Mouse (Mus musculus) hindbrain, embryonic 15.5 days (tissue): Measurements from ENCODE around the gene Slc17a7. TPM values are rescaled to one million over a fixed set of nuclear protein-coding genes. Genes with fewer than 3 reads are reported as not detected.
"Not testable (repeated sequence)": the region's sequence is repeated elsewhere in the genome, so short reads cannot be mapped to it uniquely, and the experiment has no call there.

Experiments used
- ATAC-seq: fragments of 200-750 bp; cut with Nextera tagmentation; 2 replicates; pipeline ENCODE4 v1.8.0; 2017; ENCODE audit warnings: low read depth, moderate number of reproducible peaks, moderate TSS enrichment; ENCODE audit not compliant: low FRiP score
- H3K27ac ChIP-seq: fragments of 300-500 bp; sonication (generic); replicated peaks from 2 replicates; pipeline ENCODE4 v1.5.1; 2015; ENCODE audit warnings: mild to moderate bottlenecking, inconsistent platforms
- H3K27me3 ChIP-seq: fragments of 300-500 bp; sonication (generic); 2 replicates; pipeline ENCODE4 v1.6.1; 2015; ENCODE audit warnings: control low read depth, inconsistent platforms
- H3K36me3 ChIP-seq: fragments of 300-500 bp; sonication (generic); 2 replicates; pipeline ENCODE4 v1.6.1; 2015; ENCODE audit warnings: control low read depth, inconsistent platforms
- H3K4me1 ChIP-seq: fragments of 300-500 bp; sonication (generic); replicated peaks from 2 replicates; pipeline ENCODE4 v1.6.1; 2015; ENCODE audit warnings: control low read depth, inconsistent platforms
- H3K4me2 ChIP-seq: fragments of 300-500 bp; sonication (generic); 2 replicates; pipeline ENCODE4 v1.6.1; 2015; ENCODE audit warnings: moderate library complexity, mild to moderate bottlenecking, inconsistent platforms
- H3K4me3 ChIP-seq: fragments of 300-500 bp; sonication (generic); 2 replicates; pipeline ENCODE4 v1.5.1; 2015; ENCODE audit warnings: mild to moderate bottlenecking, inconsistent platforms
- H3K9ac ChIP-seq: fragments of 300-500 bp; sonication (generic); 2 replicates; pipeline ENCODE4 v1.6.1; 2015; ENCODE audit warnings: inconsistent platforms
- H3K9me3 ChIP-seq: fragments of 300-500 bp; sonication (generic); 2 replicates; pipeline ENCODE4 v1.6.1; 2016; ENCODE audit warnings: control low read depth, inconsistent platforms
- WGBS: fragments of 180-500 bp; shearing (Covaris S2); methylation state at CpG from one replicate; pipeline ENCODE4 v1.1.7; 2015; 5-methylcytosine and 5-hydroxymethylcytosine counted together
- polyA plus RNA-seq: library from polyadenylated mRNA; unstranded; fragments of >200 nt; fragmentation: Nextera tagmentation; extraction: Ambion mirVana; gene quantifications from 2 replicates; pipeline ENCODE4 v1.2.1, GENCODE M21; 2015

Slc17a7 gene
- polyA plus RNA-seq, 1 experiment from 2014 or later, result 1.5 TPM

- Histone ChIP-seq H3K36me3 (no peaks in the 10 kb centered on the region), H3K27me3 (peaks cover 75% of the 10 kb centered on the region), H3K9ac (no peak overlapping the region), H3K4me1 (peaks cover 12% of the 10 kb centered on the region), H3K9me3 (no peaks in the 10 kb centered on the region), H3K27ac (no peak overlapping the region), H3K4me2 (no peak overlapping the region), H3K4me3 (no peak overlapping the region)
- WGBS, result 94% methylated on average over 3 of the region's 3 CpGs
- ATAC-seq, result no peak
Observed at GRCm38 (mm10) chr7:45169495-45169894, 5.7 kb downstream of the Slc17a7 start.

GRCm38 (mm10) chr7:45172974-45173373, 9.2 kb downstream of the Slc17a7 start:
- Histone ChIP-seq H3K9me3 (no peaks in the 10 kb centered on the region), H3K4me3 (no peak overlapping the region), H3K27ac (no peak overlapping the region), H3K4me1 (peaks cover 25% of the 10 kb centered on the region), H3K27me3 (peaks cover 75% of the 10 kb centered on the region), H3K9ac (no peak overlapping the region), H3K36me3 (no peaks in the 10 kb centered on the region), H3K4me2 (no peak overlapping the region)
- ATAC-seq, result no peak
- WGBS, result 61% methylated on average over 7 of the region's 7 CpGs

GRCm38 (mm10) chr7:45173772-45174171, 10.0 kb downstream of the Slc17a7 start:
- ATAC-seq, H3K27ac ChIP-seq, H3K36me3 ChIP-seq, H3K9ac ChIP-seq, H3K9me3 ChIP-seq, H3K4me2 ChIP-seq, H3K4me3 ChIP-seq: not testable (repeated sequence)
- peaks cover 18% of the 10 kb centered on the region for H3K4me1 ChIP-seq
- WGBS, result 69% methylated on average over 1 of the region's 1 CpGs
- H3K27me3 ChIP-seq, result peaks cover 75% of the 10 kb centered on the region

GRCm38 (mm10) chr7:45174567-45175280, 11.0 kb downstream of the Slc17a7 start:
- Histone ChIP-seq H3K9ac (no peak overlapping the region), H3K4me3 (no peak overlapping the region), H3K36me3 (no peaks in the 10 kb centered on the region), H3K27ac (no peak overlapping the region), H3K27me3 (peaks cover 75% of the 10 kb centered on the region), H3K9me3 (no peaks in the 10 kb centered on the region), H3K4me2 (no peak overlapping the region), H3K4me1 (peaks cover 17% of the 10 kb centered on the region)
- no peak for ATAC-seq
- 3% methylated on average over 28 of the region's 29 CpGs for WGBS

GRCm38 (mm10) chr7:45175398-45175797, 11.6 kb downstream of the Slc17a7 start:
- Histone ChIP-seq H3K27ac (no peak overlapping the region), H3K4me3 (no peak overlapping the region), H3K9me3 (no peaks in the 10 kb centered on the region), H3K36me3 (no peaks in the 10 kb centered on the region), H3K4me2 (no peak overlapping the region), H3K4me1 (peaks cover 17% of the 10 kb centered on the region), H3K27me3 (peaks cover 75% of the 10 kb centered on the region), H3K9ac (no peak overlapping the region)
- under 1% methylated on average over 13 of the region's 13 CpGs for WGBS
- no peak for ATAC-seq

- Histone ChIP-seq H3K36me3 (no peaks in the 10 kb centered on the region), H3K27me3 (peaks cover 80% of the 10 kb centered on the region), H3K27ac (no peak overlapping the region), H3K9ac (no peak overlapping the region), H3K4me2 (peak overlapping the region; percentile 47), H3K4me1 (peaks cover 18% of the 10 kb centered on the region), H3K4me3 (peak overlapping the region; percentile 16), H3K9me3 (no peaks in the 10 kb centered on the region)
- ATAC-seq, result no peak
- 2% methylated on average over 23 of the region's 23 CpGs for WGBS
Observed at GRCm38 (mm10) chr7:45175929-45176328, 12.2 kb downstream of the Slc17a7 start.

GRCm38 (mm10) chr7:45176356-45176755, 12.6 kb downstream of the Slc17a7 start:
- H3K27ac ChIP-seq, result no peak overlapping the region

GRCm38 (mm10) chr7:45178550-45178949, 14.8 kb downstream of the Slc17a7 start:
- Histone ChIP-seq H3K36me3 (no peaks in the 10 kb centered on the region), H3K27me3 (peaks cover 97% of the 10 kb centered on the region), H3K9ac (no peak overlapping the region), H3K4me3 (no peak overlapping the region), H3K9me3 (no peaks in the 10 kb centered on the region), H3K27ac (no peak overlapping the region), H3K4me1 (peaks cover 35% of the 10 kb centered on the region), H3K4me2 (no peak overlapping the region)
- WGBS, result 26% methylated on average over 7 of the region's 7 CpGs
- ATAC-seq, result no peak

More at GRCm38 (mm10) chr7:45176356-45176755, 12.6 kb downstream of the Slc17a7 start:
- peak overlapping the region; percentile 47 for H3K4me2 ChIP-seq
- no peaks in the 10 kb centered on the region for H3K9me3 ChIP-seq
- WGBS, result 3% methylated on average over 29 of the region's 31 CpGs
- H3K4me3 ChIP-seq, result peak overlapping the region; percentile 16
- no peaks in the 10 kb centered on the region for H3K36me3 ChIP-seq
- peaks cover 84% of the 10 kb centered on the region for H3K27me3 ChIP-seq
- no peak for ATAC-seq
- no peak overlapping the region for H3K9ac ChIP-seq
- H3K4me1 ChIP-seq, result peaks cover 22% of the 10 kb centered on the region

GRCm38 (mm10) chr7:45179469-45179868, 15.7 kb downstream of the Slc17a7 start, which contains the start of gene Gfy:
Gene Gfy, minus strand, starts transcription at chr7:45179569.
- Histone ChIP-seq H3K9ac (no peak within 1 kb of the TSS), H3K27me3 (peaks cover 99% of the 10 kb centered on the region), H3K27ac (no peak within 1 kb of the TSS), H3K36me3 (no peaks in the 10 kb centered on the region), H3K9me3 (no peaks in the 10 kb centered on the region), H3K4me2 (no peak within 1 kb of the TSS), H3K4me1 (peaks cover 35% of the 10 kb centered on the region), H3K4me3 (no peak within 1 kb of the TSS)
- no peak for ATAC-seq
- 27% methylated on average over 7 of the region's 7 CpGs for whole genome bisulfite sequencing

- Histone ChIP-seq H3K4me3 (peak within 1 kb of the TSS; percentile 41), H3K9me3 (no peaks in the 10 kb centered on the region), H3K9ac (no peak within 1 kb of the TSS), H3K27ac (no peak within 1 kb of the TSS), H3K36me3 (no peaks in the 10 kb centered on the region), H3K27me3 (peaks cover 94% of the 10 kb centered on the region), H3K4me1 (peaks cover 24% of the 10 kb centered on the region), H3K4me2 (peak within 1 kb of the TSS; percentile 67)
- ATAC-seq, result no peak
- 22% methylated on average over 20 of the region's 20 CpGs for WGBS
Observed at GRCm38 (mm10) chr7:45180896-45181477, 17.2 kb downstream of the Slc17a7 start, which contains the start of gene Pth2. Gene Pth2, plus strand, starts transcription at chr7:45180995.

GRCm38 (mm10) chr7:45181540-45181939, 17.8 kb downstream of the Slc17a7 start:
- Histone ChIP-seq H3K9ac (no peak overlapping the region), H3K4me3 (peak overlapping the region; percentile 41), H3K4me1 (peaks cover 19% of the 10 kb centered on the region), H3K9me3 (no peaks in the 10 kb centered on the region), H3K4me2 (peak overlapping the region; percentile 67), H3K36me3 (no peaks in the 10 kb centered on the region), H3K27ac (no peak overlapping the region), H3K27me3 (peaks cover 94% of the 10 kb centered on the region)
- 4% methylated on average over 29 of the region's 35 CpGs for WGBS
- no peak for ATAC-seq

- under 1% methylated on average over 33 of the region's 34 CpGs for WGBS
- H3K9ac ChIP-seq, result no peak overlapping the region
Observed at GRCm38 (mm10) chr7:45182199-45182601, 18.5 kb downstream of the Slc17a7 start.

More at GRCm38 (mm10) chr7:45182199-45182601, 18.5 kb downstream of the Slc17a7 start:
- Histone ChIP-seq H3K4me1 (peaks cover 18% of the 10 kb centered on the region), H3K36me3 (no peaks in the 10 kb centered on the region), H3K4me2 (peak overlapping the region; percentile 67), H3K4me3 (peak overlapping the region; percentile 41), H3K27me3 (peaks cover 89% of the 10 kb centered on the region), H3K27ac (no peak overlapping the region), H3K9me3 (no peaks in the 10 kb centered on the region)
- ATAC-seq, result peak; percentile 86
